Mouse (Mus musculus) testis, adult 2 months (tissue): Measurements from ENCODE around the gene Pygm. TPM values are rescaled to one million over a fixed set of nuclear protein-coding genes. Genes with fewer than 3 reads are reported as not detected.
A peak's percentile ranks its signal among the peaks of the same experiment; 100 is the strongest.

Experiments
- H3K27ac ChIP-seq: fragments of 200-500 bp; 2 replicates; pipeline ENCODE4 v1.5.1; 2012; ENCODE audit warnings: low read depth, low read length; ENCODE audit not compliant: control insufficient read depth, insufficient read depth
- H3K27me3 ChIP-seq: fragments of 200-500 bp; 2 replicates; pipeline ENCODE4 v1.6.1; 2012; ENCODE audit warnings: mild to moderate bottlenecking, low read length, moderate library complexity; ENCODE audit not compliant: control insufficient read depth, insufficient read depth
- H3K36me3 ChIP-seq: fragments of 200-500 bp; 2 replicates; pipeline ENCODE4 v1.6.1; 2012; ENCODE audit warnings: mild to moderate bottlenecking, low read length; ENCODE audit not compliant: control insufficient read depth, insufficient read depth
- H3K4me1 ChIP-seq: fragments of 200-500 bp; 2 replicates; pipeline ENCODE4 v1.6.1; 2012; ENCODE audit warnings: low read length; ENCODE audit not compliant: control insufficient read depth, insufficient read depth
- H3K4me3 ChIP-seq: fragments of 200-500 bp; 2 replicates; pipeline ENCODE4 v1.5.1; 2012; ENCODE audit warnings: low read depth, mild to moderate bottlenecking, low read length, moderate library complexity, mixed read lengths; ENCODE audit not compliant: control insufficient read depth
- CTCF ChIP-seq: fragments of 200-500 bp; IDR thresholded peaks from 2 replicates; pipeline ENCODE4 v1.5.1; 2012; ENCODE audit warnings: low read depth, mild to moderate bottlenecking, inconsistent platforms, low read length, moderate library complexity; ENCODE audit not compliant: control insufficient read depth, insufficient read depth, insufficient replicate concordance
- POLR2A ChIP-seq: fragments of 200-500 bp; IDR thresholded peaks from 2 replicates; pipeline ENCODE4 v1.6.1; 2012; ENCODE audit warnings: low read depth, mild to moderate bottlenecking, inconsistent platforms, low read length, moderate library complexity; ENCODE audit not compliant: control insufficient read depth
- polyA plus RNA-seq: library from polyadenylated mRNA; depleted of rRNA; stranded (reverse); fragments of >200 nt; gene quantifications from 2 replicates; pipeline ENCODE4 v1.2.3, GENCODE M21; 2012

Gene Pygm
- polyA plus RNA-seq, 1 experiment, result 6.9 TPM

- Histone ChIP-seq H3K27me3 (no peaks in the 10 kb centered on the region), H3K36me3 (no peaks in the 10 kb centered on the region; the same call in none of the 2 replicates), H3K27ac (peak overlapping the region; percentile 46), H3K4me1 (peaks cover 21% of the 10 kb centered on the region), H3K4me3 (no peak overlapping the region)
- no peak for TF ChIP-seq CTCF
- no peak for TF ChIP-seq POLR2A
Observed at GRCm38 (mm10) chr19:6339890-6340504, 44.2 kb upstream of the Pygm start.

DNA sequence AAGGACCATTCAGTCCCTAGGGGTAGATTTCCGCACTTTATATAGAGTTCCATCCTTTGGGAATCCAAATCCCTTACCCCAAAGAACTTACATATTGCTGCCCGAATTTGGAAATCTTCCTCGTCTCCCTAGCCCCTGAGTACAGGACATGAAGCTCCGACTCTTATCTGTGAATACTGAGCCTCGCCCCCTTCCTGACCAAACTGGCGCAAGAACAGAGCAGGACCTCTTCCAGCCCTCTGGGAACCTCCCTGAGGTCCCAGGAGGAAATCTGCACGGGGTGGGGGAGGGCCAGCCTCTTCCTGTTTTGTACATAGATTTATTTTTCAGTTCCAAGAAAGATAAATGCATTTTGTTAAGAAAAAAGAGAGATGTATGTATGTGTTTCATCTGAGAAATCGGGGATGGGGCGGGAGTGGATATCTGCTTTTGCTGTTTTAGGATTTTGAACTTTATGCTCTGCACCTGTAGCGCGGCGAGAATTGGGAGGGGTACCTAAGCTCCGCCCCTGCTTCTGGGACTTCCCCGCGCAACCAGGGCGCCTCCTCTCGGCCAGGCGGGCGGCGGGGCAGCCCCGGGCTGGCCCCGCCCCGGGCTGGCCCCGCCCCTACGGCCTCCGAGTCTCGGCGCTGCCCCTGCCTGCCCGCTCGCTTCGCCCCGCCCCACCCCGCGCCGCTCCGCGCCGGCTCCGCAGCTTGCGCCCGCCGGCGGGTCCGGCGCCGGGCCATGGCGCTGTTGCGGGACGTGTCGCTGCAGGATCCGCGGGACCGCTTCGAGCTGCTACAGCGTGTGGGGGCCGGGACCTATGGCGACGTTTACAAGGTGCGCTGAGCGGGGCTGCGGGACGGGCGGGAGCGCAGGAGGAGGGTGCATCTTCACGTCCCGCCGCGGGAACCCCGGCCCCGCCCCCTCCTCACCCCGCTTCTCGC lies 43.4 kb upstream of the Pygm start, which contains the start of gene Map4k2:
TSS of gene Map4k2 (plus strand) at position 612 of the 929 bp plus-strand sequence.
- H3K4me1 ChIP-seq, result peaks cover 18% of the 10 kb centered on the region
- H3K27me3 ChIP-seq, result no peaks in the 10 kb centered on the region
- peak within 1 kb of the TSS; percentile 48 for H3K27ac ChIP-seq
- TF ChIP-seq POLR2A, result no peak
- TF ChIP-seq CTCF, result no peak
- peak within 1 kb of the TSS; percentile 77 for H3K4me3 ChIP-seq
- H3K36me3 ChIP-seq, result no peaks in the 10 kb centered on the region; the same call in none of the 2 replicates

DNA sequence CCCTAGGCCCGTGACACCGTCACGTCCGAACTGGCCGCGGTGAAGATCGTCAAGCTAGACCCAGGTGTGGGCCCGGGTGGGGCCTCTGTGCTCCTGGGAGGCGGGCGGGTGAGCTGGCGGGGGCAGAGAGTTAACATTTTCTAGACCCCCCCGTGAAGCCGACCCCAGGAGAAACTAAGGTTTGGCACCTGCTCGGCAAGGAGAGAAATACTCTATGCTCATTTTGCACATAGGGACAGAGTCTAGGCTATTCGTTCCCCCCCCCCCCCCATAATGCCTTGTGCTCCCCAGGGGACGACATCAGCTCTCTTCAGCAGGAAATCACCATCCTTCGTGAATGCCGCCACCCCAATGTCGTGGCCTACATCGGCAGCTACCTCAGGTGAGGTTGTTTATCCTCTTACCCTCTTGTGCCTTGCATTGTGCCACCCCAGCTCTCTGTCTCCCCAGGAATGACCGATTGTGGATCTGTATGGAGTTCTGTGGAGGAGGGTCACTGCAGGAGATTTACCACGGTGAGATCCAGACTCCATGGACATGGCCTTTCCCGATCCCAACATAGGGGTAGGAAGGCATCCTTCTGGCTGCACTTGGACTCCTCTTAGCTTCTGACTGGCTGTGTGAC lies 42.6 kb upstream of the Pygm start:
- no peak for TF ChIP-seq POLR2A
- no peak for TF ChIP-seq CTCF
- Histone ChIP-seq H3K4me3 (peak overlapping the region; percentile 77), H3K27me3 (no peaks in the 10 kb centered on the region), H3K27ac (no peak overlapping the region), H3K36me3 (no peaks in the 10 kb centered on the region; the same call in none of the 2 replicates), H3K4me1 (peaks cover 16% of the 10 kb centered on the region)

DNA sequence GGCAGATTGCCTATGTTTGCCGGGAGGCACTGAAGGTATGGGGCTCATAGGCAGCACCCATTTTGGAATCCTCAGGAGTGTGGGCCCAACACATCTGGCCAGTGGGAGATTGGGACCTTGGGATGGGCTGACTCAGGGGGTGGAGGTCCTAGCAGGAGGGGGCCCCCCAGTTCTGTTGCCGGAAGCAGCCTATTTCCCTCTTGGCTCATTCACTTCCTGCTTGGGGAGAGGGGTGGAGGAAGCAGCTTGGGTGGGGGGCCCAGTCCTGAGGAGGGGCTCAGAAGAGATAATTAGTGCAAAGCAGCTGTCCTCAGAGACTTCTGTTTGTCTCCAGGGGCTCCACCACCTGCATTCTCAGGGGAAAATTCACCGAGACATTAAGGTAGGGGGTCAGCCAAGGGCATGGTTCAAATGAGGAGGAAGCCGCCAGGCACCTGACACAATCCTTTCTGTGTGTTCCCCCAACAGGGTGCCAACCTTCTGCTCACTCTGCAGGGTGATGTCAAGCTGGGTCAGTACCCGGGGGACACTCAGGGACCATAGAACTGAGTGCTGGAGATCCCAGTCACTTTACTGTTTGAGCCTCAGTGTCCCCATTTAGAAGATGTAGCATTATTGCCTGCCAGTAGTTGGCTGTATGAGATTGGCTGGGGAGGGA lies 41.8 kb upstream of the Pygm start:
- Histone ChIP-seq H3K27ac (no peak overlapping the region), H3K36me3 (no peaks in the 10 kb centered on the region; the same call in none of the 2 replicates), H3K27me3 (no peaks in the 10 kb centered on the region), H3K4me1 (peaks cover 15% of the 10 kb centered on the region), H3K4me3 (no peak overlapping the region)
- no peak for TF ChIP-seq CTCF
- no peak for TF ChIP-seq POLR2A

GRCm38 (mm10) chr19:6343066-6343925 lies 40.9 kb upstream of the Pygm start:
- no peak for TF ChIP-seq CTCF
- no peak for TF ChIP-seq POLR2A
- no peak overlapping the region for H3K4me3 ChIP-seq
- H3K27ac ChIP-seq, result no peak overlapping the region
- H3K36me3 ChIP-seq, result no peaks in the 10 kb centered on the region; the same call in none of the 2 replicates
- H3K27me3 ChIP-seq, result no peaks in the 10 kb centered on the region
- H3K4me1 ChIP-seq, result peaks cover 15% of the 10 kb centered on the region

GRCm38 (mm10) chr19:6343996-6344395 lies 40.2 kb upstream of the Pygm start:
- TF ChIP-seq POLR2A, result no peak
- no peak for TF ChIP-seq CTCF
- H3K4me1 ChIP-seq, result peaks cover 15% of the 10 kb centered on the region
- no peak overlapping the region for H3K27ac ChIP-seq
- no peak overlapping the region for H3K4me3 ChIP-seq
- H3K36me3 ChIP-seq, result no peaks in the 10 kb centered on the region; the same call in 1 of the 2 replicates
- H3K27me3 ChIP-seq, result no peaks in the 10 kb centered on the region
